Mouse (Mus musculus) olfactory bulb, adult 2 months (tissue): Measurements from ENCODE around the gene Corin. TPM values are rescaled to one million over a fixed set of nuclear protein-coding genes. Genes with fewer than 3 reads are reported as not detected.

Source experiments
- H3K27ac ChIP-seq: fragments of 200-500 bp; 2 replicates; pipeline ENCODE4 v1.5.1; 2012; ENCODE audit warnings: low read depth, low read length; ENCODE audit not compliant: insufficient read depth
- H3K4me1 ChIP-seq: fragments of 200-500 bp; 2 replicates; pipeline ENCODE4 v1.6.1; 2012; ENCODE audit warnings: low read length; ENCODE audit not compliant: control insufficient read depth, insufficient read depth
- H3K4me3 ChIP-seq: fragments of 200-500 bp; 2 replicates; pipeline ENCODE4 v1.5.1; 2012; ENCODE audit warnings: mild to moderate bottlenecking, low read depth, low read length, moderate library complexity; ENCODE audit not compliant: insufficient read depth
- CTCF ChIP-seq: fragments of 200-500 bp; IDR thresholded peaks from 2 replicates; pipeline ENCODE4 v1.5.1; 2012; ENCODE audit warnings: low read depth, mild to moderate bottlenecking, low read length, moderate library complexity; ENCODE audit not compliant: insufficient read depth
- POLR2A ChIP-seq: fragments of 200-500 bp; IDR thresholded peaks from 2 replicates; pipeline ENCODE4 v1.6.1; 2012; ENCODE audit warnings: mild to moderate bottlenecking, low read depth, low read length, moderate library complexity; ENCODE audit not compliant: insufficient read depth
- WGBS: fragments of 180-500 bp; shearing (Covaris S2); methylation state at CpG from one replicate; pipeline ENCODE4 v1.1.7; 2018; 5-methylcytosine and 5-hydroxymethylcytosine counted together
- polyA plus RNA-seq: library from polyadenylated mRNA; stranded (reverse); fragments of >200 nt; gene quantifications from 2 replicates; pipeline ENCODE4 v1.2.4, GENCODE M21; 2012; ENCODE audit warnings: low replicate concordance; ENCODE audit not compliant: missing spikeins, insufficient read depth, insufficient read length

The Corin gene
- not detected in 2 replicates for polyA plus RNA-seq

DNA sequence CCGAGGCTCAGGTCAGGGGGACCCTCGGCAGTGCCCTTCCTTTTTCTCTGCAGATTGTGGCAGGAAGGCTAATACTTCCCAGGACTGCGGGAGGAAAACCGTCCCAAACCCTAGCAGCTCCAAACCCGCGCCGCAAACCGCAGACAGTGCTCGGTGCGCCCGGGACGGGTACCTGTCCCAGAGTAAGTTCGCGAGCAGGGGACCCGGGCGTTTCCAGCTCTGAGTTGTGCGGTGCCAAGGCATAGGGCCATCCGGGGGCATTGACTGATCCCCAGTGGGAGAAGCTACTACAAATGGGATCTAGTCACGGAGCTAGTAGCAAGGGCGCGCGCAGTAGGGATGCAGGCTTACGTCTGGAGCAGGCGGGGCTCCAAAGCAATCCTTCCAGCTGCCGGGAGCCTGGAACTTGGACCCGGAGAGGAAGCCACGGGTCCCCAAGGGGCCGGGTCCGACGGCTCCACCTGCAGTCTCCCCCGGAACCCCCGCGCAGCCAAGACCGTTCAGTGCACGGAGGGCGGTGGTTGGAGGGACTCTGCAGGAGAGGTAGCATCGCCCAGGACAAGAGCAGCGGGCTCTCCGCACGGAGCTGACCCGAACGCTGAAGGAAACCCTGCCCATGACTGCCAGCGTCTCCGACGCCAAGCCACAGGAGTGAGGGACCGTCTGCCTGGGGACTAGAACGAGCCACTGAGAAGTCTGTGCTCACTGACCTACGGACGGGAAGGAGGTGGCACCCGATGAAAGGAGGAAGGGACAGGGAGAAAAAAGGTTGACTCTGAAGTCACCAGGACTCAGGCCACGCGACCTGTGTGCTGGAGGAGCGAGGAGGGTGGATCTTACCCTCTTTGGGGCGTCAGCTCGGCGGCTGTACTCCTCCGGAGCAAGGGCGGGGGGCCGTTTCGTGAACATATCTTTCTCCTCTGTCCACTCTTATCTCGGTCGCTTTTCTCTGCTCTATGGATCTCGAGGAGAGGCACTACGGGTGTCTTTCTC is at the start of gene Corin:
Gene Corin (minus strand): TSS at position 943 of the 993 bp plus-strand sequence.
- Histone ChIP-seq H3K27ac (no peak within 1 kb of the TSS), H3K4me3 (no peak within 1 kb of the TSS), H3K4me1 (peaks cover 9% of the 10 kb centered on the region; the same call in 1 of the 2 replicates)
- WGBS: 2% methylated on average over 64 of the region's 64 CpGs
- TF ChIP-seq POLR2A (no peak), CTCF (no peak)

- no peak overlapping the region for H3K4me3 ChIP-seq
- 86% methylated on average over 3 of the region's 3 CpGs for WGBS
- no peaks in the 10 kb centered on the region for H3K4me1 ChIP-seq
- H3K27ac ChIP-seq: no peak overlapping the region
- TF ChIP-seq CTCF (no peak), POLR2A (no peak)
These were observed 46.9 kb upstream of the Corin start for GRCm38 (mm10) chr5:72551209-72551608.

DNA sequence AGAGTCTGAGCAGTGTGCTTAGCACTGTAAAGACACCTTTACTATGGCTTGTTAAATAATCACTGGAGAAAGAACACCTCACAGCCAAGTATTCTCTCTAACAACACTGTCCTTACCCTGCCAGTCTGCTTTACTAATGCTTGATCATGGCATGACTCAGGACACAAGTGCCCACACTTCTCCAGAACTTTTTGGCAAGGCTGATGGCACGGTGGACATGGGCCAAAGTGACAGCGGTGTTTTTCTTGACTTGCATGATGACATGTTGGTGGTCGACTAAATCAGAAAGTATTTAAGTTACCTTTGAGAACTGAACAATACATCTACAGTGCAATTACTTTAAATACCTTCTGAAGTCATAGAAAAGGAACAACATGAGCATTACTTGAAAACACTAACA is 24.6 kb upstream of the Corin start:
- H3K4me3 ChIP-seq: no peak overlapping the region
- no peaks in the 10 kb centered on the region for H3K4me1 ChIP-seq
- TF ChIP-seq CTCF: no peak
- no peak for TF ChIP-seq POLR2A
- WGBS: 81% methylated on average over 3 of the region's 3 CpGs
- no peak overlapping the region for H3K27ac ChIP-seq

GRCm38 (mm10) chr5:72513808-72514207 is 9.5 kb upstream of the Corin start:
- TF ChIP-seq POLR2A: no peak
- TF ChIP-seq CTCF: no peak
- Histone ChIP-seq H3K27ac (no peak overlapping the region), H3K4me1 (no peaks in the 10 kb centered on the region), H3K4me3 (no peak overlapping the region)
- 86% methylated on average over 5 of the region's 5 CpGs for WGBS

GRCm38 (mm10) chr5:72505740-72506139 is 1.5 kb upstream of the Corin start:
- Histone ChIP-seq H3K4me3 (no peak overlapping the region), H3K27ac (no peak overlapping the region), H3K4me1 (peaks cover 9% of the 10 kb centered on the region; the same call in 1 of the 2 replicates)
- WGBS: 73% methylated on average over 5 of the region's 5 CpGs
- TF ChIP-seq POLR2A (no peak), CTCF (no peak)

- Histone ChIP-seq H3K4me3 (no peak overlapping the region), H3K4me1 (peaks cover 9% of the 10 kb centered on the region; the same call in 1 of the 2 replicates), H3K27ac (no peak overlapping the region)
- TF ChIP-seq CTCF (no peak), POLR2A (no peak)
- WGBS: 59% methylated on average over 8 of the region's 8 CpGs
These were observed 1.5 kb downstream of the Corin start for GRCm38 (mm10) chr5:72502778-72503177.

DNA sequence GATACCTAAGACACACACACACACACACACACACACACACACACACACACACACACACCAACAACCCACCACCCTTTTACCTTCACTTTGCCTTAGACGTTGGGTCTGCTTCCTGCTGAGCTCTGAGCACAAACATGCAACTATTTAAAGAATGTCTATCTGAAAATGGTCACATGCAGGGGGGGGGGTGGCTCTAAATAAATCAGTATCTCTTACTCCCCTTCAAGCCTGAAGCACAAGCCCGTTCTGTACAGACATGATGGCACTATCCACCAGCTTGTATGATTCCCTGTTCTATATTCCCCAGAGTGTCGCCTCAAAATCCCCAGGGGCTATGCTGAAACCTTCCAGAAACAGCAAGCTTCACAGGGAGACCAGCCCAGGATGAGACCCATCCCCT is 2.5 kb downstream of the Corin start:
- WGBS: 85% methylated on average over 3 of the region's 3 CpGs
- peaks cover 9% of the 10 kb centered on the region; the same call in 1 of the 2 replicates for H3K4me1 ChIP-seq
- no peak overlapping the region for H3K4me3 ChIP-seq
- TF ChIP-seq POLR2A: no peak
- TF ChIP-seq CTCF: no peak
- H3K27ac ChIP-seq: no peak overlapping the region

GRCm38 (mm10) chr5:72498271-72498670 is 6.0 kb downstream of the Corin start:
- WGBS: 73% methylated on average over 10 of the region's 10 CpGs
- TF ChIP-seq POLR2A: no peak
- Histone ChIP-seq H3K4me3 (no peak overlapping the region), H3K27ac (no peak overlapping the region), H3K4me1 (no peaks in the 10 kb centered on the region)

DNA sequence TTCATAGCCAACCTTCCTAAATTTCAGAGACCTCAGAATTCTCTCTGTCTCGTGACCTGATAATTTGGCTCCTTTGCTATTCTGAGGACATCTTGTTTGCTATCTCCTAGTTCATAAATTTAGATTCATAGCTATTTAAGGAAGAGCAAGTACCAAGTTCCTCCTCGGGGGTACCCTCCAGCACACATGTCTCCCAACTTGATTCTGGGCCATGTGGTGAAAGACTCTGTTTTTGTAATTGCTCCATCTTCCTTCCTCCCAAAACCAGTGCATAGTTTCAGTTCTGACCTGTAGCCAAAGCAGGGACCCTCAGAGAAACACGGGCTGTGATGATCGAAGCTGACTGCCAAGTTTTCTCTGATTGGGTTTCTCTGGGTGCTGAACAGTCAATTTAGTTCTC is 7.5 kb downstream of the Corin start:
- no peaks in the 10 kb centered on the region for H3K4me1 ChIP-seq
- no peak overlapping the region for H3K27ac ChIP-seq
- TF ChIP-seq CTCF (no peak), POLR2A (no peak)
- no peak overlapping the region for H3K4me3 ChIP-seq
- WGBS: 59% methylated on average over 4 of the region's 4 CpGs

- H3K4me3 ChIP-seq: no peak overlapping the region
- TF ChIP-seq POLR2A (no peak), CTCF (no peak)
- WGBS: 66% methylated on average over 7 of the region's 7 CpGs
- no peak overlapping the region for H3K27ac ChIP-seq
- no peaks in the 10 kb centered on the region for H3K4me1 ChIP-seq
These were observed 10.4 kb downstream of the Corin start for GRCm38 (mm10) chr5:72493906-72494305.
